Mouse (Mus musculus) limb, embryonic 10.5 days (tissue): ENCODE results near the gene Bub1b. TPM values are rescaled to one million over a fixed set of nuclear protein-coding genes. Genes with fewer than 3 reads are reported as not detected.
"Not testable (repeated sequence)": the region's sequence is repeated elsewhere in the genome, so short reads cannot be mapped to it uniquely, and the experiment has no call there.

Experiments used
- DNase-seq: peaks from one replicate; pipeline ENCODE4 v3.0.0-alpha.2; 2017; ENCODE audit warnings: low spot score
- H3K27ac ChIP-seq: fragments of 300-500 bp; sonication (generic); 2 replicates; pipeline ENCODE4 v1.5.1; 2016; ENCODE audit warnings: mild to moderate bottlenecking
- H3K27me3 ChIP-seq: fragments of 300-500 bp; sonication (generic); 2 replicates; pipeline ENCODE4 v1.6.1; 2016; ENCODE audit warnings: low read depth, mild to moderate bottlenecking; ENCODE audit not compliant: poor library complexity, severe bottlenecking
- H3K36me3 ChIP-seq: fragments of 300-500 bp; sonication (generic); 2 replicates; pipeline ENCODE4 v1.6.1; 2016; ENCODE audit warnings: mild to moderate bottlenecking, moderate library complexity
- H3K4me1 ChIP-seq: fragments of 300-500 bp; sonication (generic); 2 replicates; pipeline ENCODE4 v1.6.1; 2016
- H3K4me3 ChIP-seq: fragments of 300-500 bp; sonication (generic); 2 replicates; pipeline ENCODE4 v1.5.1; 2016; ENCODE audit warnings: mild to moderate bottlenecking, moderate library complexity
- H3K9me3 ChIP-seq: fragments of 300-500 bp; sonication (generic); replicated peaks from 2 replicates; pipeline ENCODE4 v1.6.1; 2016; ENCODE audit warnings: mild to moderate bottlenecking
- WGBS: fragments of 180-500 bp; shearing (Covaris S2); methylation state at CpG from one replicate; pipeline ENCODE4 v1.1.7; 2016; 5-methylcytosine and 5-hydroxymethylcytosine counted together
- polyA plus RNA-seq: library from polyadenylated mRNA; unstranded; fragments of >200 nt; fragmentation: Nextera tagmentation; extraction: Ambion mirVana; gene quantifications from 2 replicates; pipeline ENCODE4 v1.2.1, GENCODE M21; 2016

Bub1b gene
- polyA plus RNA-seq = 148 and 168 TPM in 2 replicates

- DNase-seq = peak; percentile 91
- Histone ChIP-seq H3K27ac (peak within 1 kb of the TSS; percentile 89), H3K4me1 (peaks cover 16% of the 10 kb centered on the region), H3K36me3 (peaks cover 32% of the 10 kb centered on the region), H3K4me3 (peak within 1 kb of the TSS; percentile 92), H3K27me3 (no peaks in the 10 kb centered on the region), H3K9me3 (no peaks in the 10 kb centered on the region)
- 6% methylated on average over 41 of the region's 41 CpGs for WGBS
Measured at GRCm38 (mm10) chr2:118597673-118598568, at the start of gene Bub1b. Gene Bub1b, plus strand, starts transcription at chr2:118598211.

GRCm38 (mm10) chr2:118548421-118549221 is 49.4 kb upstream of the Bub1b start:
- under 1% methylated on average over 18 of the region's 18 CpGs for WGBS
- peaks cover 16% of the 10 kb centered on the region; the same call in 1 of the 2 replicates for H3K27me3 ChIP-seq
- H3K36me3 ChIP-seq = no peaks in the 10 kb centered on the region; the same call in 1 of the 2 replicates
- DNase-seq = peak; percentile 59
- peaks cover 63% of the 10 kb centered on the region for H3K4me1 ChIP-seq
- H3K9me3 ChIP-seq = no peaks in the 10 kb centered on the region
- H3K27ac ChIP-seq = peak overlapping the region; percentile 90
- H3K4me3 ChIP-seq = peak overlapping the region; percentile 94

- peak; percentile 97 for DNase-seq
- H3K27ac ChIP-seq = peak within 1 kb of the TSS; percentile 90
- peaks cover 16% of the 10 kb centered on the region; the same call in 1 of the 2 replicates for H3K27me3 ChIP-seq
- H3K4me1 ChIP-seq = peaks cover 51% of the 10 kb centered on the region
- H3K9me3 ChIP-seq = no peaks in the 10 kb centered on the region
- H3K4me3 ChIP-seq = peak within 1 kb of the TSS; percentile 94
- H3K36me3 ChIP-seq = no peaks in the 10 kb centered on the region; the same call in 1 of the 2 replicates
- 1% methylated on average over 45 of the region's 45 CpGs for WGBS
Measured at GRCm38 (mm10) chr2:118549507-118550473, 48.2 kb upstream of the Bub1b start, which contains the start of gene Bmf. Gene Bmf, minus strand, starts transcription at chr2:118549687.

GRCm38 (mm10) chr2:118551606-118552005 is 46.4 kb upstream of the Bub1b start:
- H3K27me3 ChIP-seq = peaks cover 14% of the 10 kb centered on the region; the same call in 1 of the 2 replicates
- no peaks in the 10 kb centered on the region; the same call in 1 of the 2 replicates for H3K36me3 ChIP-seq
- no peaks in the 10 kb centered on the region for H3K9me3 ChIP-seq
- H3K4me1 ChIP-seq = peaks cover 33% of the 10 kb centered on the region
- DNase-seq = no peak
- no peak overlapping the region for H3K4me3 ChIP-seq
- 69% methylated on average over 2 of the region's 2 CpGs for WGBS
- no peak overlapping the region for H3K27ac ChIP-seq

GRCm38 (mm10) chr2:118554356-118554990 is 43.5 kb upstream of the Bub1b start:
- peak; percentile 50 for DNase-seq
- Histone ChIP-seq H3K4me3 (peak overlapping the region; percentile 50), H3K27ac (peak overlapping the region; percentile 81)
- 74% methylated on average over 16 of the region's 17 CpGs for WGBS
- H3K27me3 ChIP-seq, H3K9me3 ChIP-seq, H3K4me1 ChIP-seq, H3K36me3 ChIP-seq: not testable (repeated sequence)

GRCm38 (mm10) chr2:118558426-118558825 is 39.6 kb upstream of the Bub1b start:
- Histone ChIP-seq H3K27ac (no peak overlapping the region), H3K4me1 (no peaks in the 10 kb centered on the region), H3K4me3 (no peak overlapping the region), H3K9me3 (no peaks in the 10 kb centered on the region), H3K27me3 (no peaks in the 10 kb centered on the region), H3K36me3 (peaks cover 20% of the 10 kb centered on the region)
- WGBS = 93% methylated on average over 3 of the region's 3 CpGs
- DNase-seq = no peak

GRCm38 (mm10) chr2:118562015-118562414 is 36.0 kb upstream of the Bub1b start:
- Histone ChIP-seq H3K27me3 (no peaks in the 10 kb centered on the region), H3K27ac (no peak overlapping the region), H3K4me3 (no peak overlapping the region), H3K9me3 (no peaks in the 10 kb centered on the region), H3K36me3 (peaks cover 36% of the 10 kb centered on the region), H3K4me1 (no peaks in the 10 kb centered on the region)
- DNase-seq = no peak
- 81% methylated on average over 4 of the region's 4 CpGs for WGBS

- H3K4me1 ChIP-seq = no peaks in the 10 kb centered on the region
- H3K27ac ChIP-seq = no peak overlapping the region
- no peaks in the 10 kb centered on the region for H3K27me3 ChIP-seq
- no peak for DNase-seq
- peaks cover 36% of the 10 kb centered on the region for H3K36me3 ChIP-seq
- H3K4me3 ChIP-seq = no peak overlapping the region
- 93% methylated on average over 3 of the region's 3 CpGs for WGBS
- no peaks in the 10 kb centered on the region for H3K9me3 ChIP-seq
Measured at GRCm38 (mm10) chr2:118562431-118562830, 35.6 kb upstream of the Bub1b start.

GRCm38 (mm10) chr2:118567179-118567578 is 30.8 kb upstream of the Bub1b start:
- no peak overlapping the region for H3K27ac ChIP-seq
- H3K4me3 ChIP-seq = no peak overlapping the region
- DNase-seq = no peak
- peaks cover 16% of the 10 kb centered on the region for H3K36me3 ChIP-seq
- 89% methylated on average over 8 of the region's 8 CpGs for WGBS
- H3K27me3 ChIP-seq = no peaks in the 10 kb centered on the region
- no peaks in the 10 kb centered on the region for H3K4me1 ChIP-seq
- no peaks in the 10 kb centered on the region for H3K9me3 ChIP-seq

- 97% methylated on average over 2 of the region's 2 CpGs for WGBS
- DNase-seq = no peak
- no peak overlapping the region for H3K27ac ChIP-seq
- H3K36me3 ChIP-seq = no peaks in the 10 kb centered on the region
- H3K4me1 ChIP-seq = no peaks in the 10 kb centered on the region
- H3K9me3 ChIP-seq = no peaks in the 10 kb centered on the region
- H3K27me3 ChIP-seq = no peaks in the 10 kb centered on the region
- H3K4me3 ChIP-seq = no peak overlapping the region
Measured at GRCm38 (mm10) chr2:118570939-118571338, 27.1 kb upstream of the Bub1b start.

- Histone ChIP-seq H3K9me3 (no peaks in the 10 kb centered on the region), H3K27ac (no peak overlapping the region), H3K36me3 (no peaks in the 10 kb centered on the region), H3K4me1 (no peaks in the 10 kb centered on the region), H3K4me3 (no peak overlapping the region), H3K27me3 (no peaks in the 10 kb centered on the region)
- WGBS = 85% methylated on average over 9 of the region's 9 CpGs
- no peak for DNase-seq
Measured at GRCm38 (mm10) chr2:118572183-118572836, 25.7 kb upstream of the Bub1b start.
